Mouse (Mus musculus): ENCODE data around the gene Dmbx1.

Gene Dmbx1

GRCm38 (mm10) chr4:115939295-115940102 lies at the start of gene Dmbx1:
Gene Dmbx1 (minus strand): TSS chr4:115939926.
- DNase-seq (ENCODE audit: low spot score) = no peak

DNA sequence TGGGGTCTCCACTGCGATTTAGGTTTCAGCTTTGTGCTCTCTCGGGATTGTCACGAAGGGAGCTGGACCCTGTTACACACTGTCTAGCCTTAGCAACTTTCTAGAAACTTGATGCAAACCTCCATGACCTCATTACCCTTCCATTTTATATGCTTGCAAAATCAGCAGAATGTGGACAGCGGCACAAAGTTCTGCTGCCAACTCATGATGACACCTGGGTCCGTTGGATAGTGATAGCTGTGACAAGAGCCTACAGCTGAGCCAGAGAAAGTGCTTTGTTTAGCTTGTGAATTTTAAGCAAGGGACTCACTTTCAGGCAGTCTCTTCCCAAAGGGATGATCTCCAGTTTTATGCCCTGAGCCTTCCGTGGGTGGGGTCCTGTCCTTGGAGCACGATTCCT lies 49.7 kb upstream of the Dmbx1 start:
- no peak for DNase-seq (ENCODE audit: low spot score)

- no peak for DNase-seq (ENCODE audit: low spot score)
Observed at GRCm38 (mm10) chr4:115987858-115988530, 48.3 kb upstream of the Dmbx1 start.

DNA sequence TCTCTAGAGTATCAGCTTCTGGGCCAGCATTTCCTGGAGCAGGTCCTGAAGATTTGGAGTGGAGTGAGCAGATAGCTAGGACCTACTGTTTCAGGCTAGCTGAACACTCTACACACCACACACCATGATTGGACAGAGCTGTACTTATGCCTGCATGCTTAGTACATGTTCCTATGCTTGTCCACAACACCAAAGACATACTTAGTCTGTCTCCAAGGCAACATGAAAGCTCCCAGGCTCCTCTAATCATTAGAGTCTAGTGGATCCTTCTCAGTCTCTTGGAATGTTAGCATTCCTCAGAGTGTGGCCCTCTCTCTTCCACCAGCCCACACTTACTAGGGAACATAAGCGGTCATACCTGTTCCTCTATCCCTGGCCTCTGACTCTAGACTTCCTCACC lies 47.7 kb upstream of the Dmbx1 start:
- DNase-seq (ENCODE audit: low spot score) = no peak

- DNase-seq (ENCODE audit: low spot score) = no peak
Observed at GRCm38 (mm10) chr4:115984967-115985366, 45.2 kb upstream of the Dmbx1 start.

- peak; percentile 89 for DNase-seq (ENCODE audit: low spot score)
Observed at GRCm38 (mm10) chr4:115984111-115984510, 44.4 kb upstream of the Dmbx1 start.

GRCm38 (mm10) chr4:115980676-115981075 lies 41.0 kb upstream of the Dmbx1 start:
- peak; percentile 71 for DNase-seq (ENCODE audit: low spot score)

- DNase-seq (ENCODE audit: low spot score) = no peak
Observed at GRCm38 (mm10) chr4:115979437-115979836, 39.7 kb upstream of the Dmbx1 start.

- DNase-seq (ENCODE audit: low spot score) = no peak
Observed at GRCm38 (mm10) chr4:115978911-115979310, 39.2 kb upstream of the Dmbx1 start.

DNA sequence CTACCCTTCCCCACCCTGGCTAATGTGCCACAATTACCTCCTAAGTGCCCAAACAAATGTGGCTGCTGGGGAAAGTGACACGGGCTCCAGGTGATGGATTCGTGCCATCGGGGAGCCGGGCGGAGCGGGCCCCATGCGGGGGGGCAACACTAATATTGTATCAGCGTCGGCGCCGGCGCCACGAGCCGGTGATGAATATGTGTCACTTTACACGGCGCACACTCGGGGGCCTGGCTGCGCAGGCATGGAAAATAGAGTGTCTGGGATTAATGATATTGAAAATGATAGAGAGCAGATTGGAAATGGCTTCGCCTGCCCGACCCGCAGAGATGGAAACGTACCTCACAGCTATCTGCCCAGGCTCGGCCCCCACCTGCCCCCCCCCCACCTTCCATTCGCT lies 32.8 kb upstream of the Dmbx1 start:
- no peak for DNase-seq (ENCODE audit: low spot score)

- no peak for DNase-seq (ENCODE audit: low spot score)
Observed at GRCm38 (mm10) chr4:115964446-115964845, 24.7 kb upstream of the Dmbx1 start.

DNA sequence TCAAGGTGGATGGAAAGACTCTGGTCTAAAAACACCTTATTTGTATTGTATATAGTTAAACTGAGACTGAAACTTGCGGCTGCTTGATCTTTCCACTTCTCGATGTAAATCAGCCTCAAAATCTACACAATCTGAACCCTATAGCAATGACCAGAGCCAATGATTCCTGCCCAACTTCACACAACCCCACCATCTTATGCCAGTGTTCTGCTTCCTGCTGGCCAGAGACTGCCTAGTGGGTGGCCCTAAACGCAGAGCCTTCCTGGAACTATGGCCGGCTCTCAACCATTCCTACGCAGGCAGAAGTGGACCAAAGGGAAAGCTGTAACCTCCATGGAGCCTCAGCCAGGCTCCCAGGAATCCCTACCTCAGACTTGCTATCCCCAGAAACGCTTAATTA lies 24.0 kb upstream of the Dmbx1 start:
- DNase-seq (ENCODE audit: low spot score) = no peak

- DNase-seq (ENCODE audit: low spot score) = peak; percentile 18
Observed at GRCm38 (mm10) chr4:115962671-115963412, 23.1 kb upstream of the Dmbx1 start.

GRCm38 (mm10) chr4:115961991-115962390 lies 22.3 kb upstream of the Dmbx1 start:
- DNase-seq (ENCODE audit: low spot score) = no peak

GRCm38 (mm10) chr4:115959546-115959945 lies 19.8 kb upstream of the Dmbx1 start:
- DNase-seq (ENCODE audit: low spot score) = no peak

DNA sequence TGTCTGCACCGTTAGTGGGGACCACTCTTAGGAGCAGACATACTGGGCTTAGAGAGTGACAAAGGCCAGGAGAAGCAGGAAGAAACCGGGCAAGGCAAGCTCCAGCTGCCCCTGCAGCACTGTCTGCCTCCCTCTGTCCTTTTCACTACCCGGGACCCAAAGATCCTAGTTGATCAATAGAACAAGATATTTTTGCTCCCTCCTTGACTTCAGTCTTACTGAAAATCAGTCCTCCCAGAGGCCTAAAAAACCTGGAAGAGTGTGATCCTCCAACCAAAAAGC lies 15.7 kb upstream of the Dmbx1 start:
- DNase-seq (ENCODE audit: low spot score) = no peak

DNA sequence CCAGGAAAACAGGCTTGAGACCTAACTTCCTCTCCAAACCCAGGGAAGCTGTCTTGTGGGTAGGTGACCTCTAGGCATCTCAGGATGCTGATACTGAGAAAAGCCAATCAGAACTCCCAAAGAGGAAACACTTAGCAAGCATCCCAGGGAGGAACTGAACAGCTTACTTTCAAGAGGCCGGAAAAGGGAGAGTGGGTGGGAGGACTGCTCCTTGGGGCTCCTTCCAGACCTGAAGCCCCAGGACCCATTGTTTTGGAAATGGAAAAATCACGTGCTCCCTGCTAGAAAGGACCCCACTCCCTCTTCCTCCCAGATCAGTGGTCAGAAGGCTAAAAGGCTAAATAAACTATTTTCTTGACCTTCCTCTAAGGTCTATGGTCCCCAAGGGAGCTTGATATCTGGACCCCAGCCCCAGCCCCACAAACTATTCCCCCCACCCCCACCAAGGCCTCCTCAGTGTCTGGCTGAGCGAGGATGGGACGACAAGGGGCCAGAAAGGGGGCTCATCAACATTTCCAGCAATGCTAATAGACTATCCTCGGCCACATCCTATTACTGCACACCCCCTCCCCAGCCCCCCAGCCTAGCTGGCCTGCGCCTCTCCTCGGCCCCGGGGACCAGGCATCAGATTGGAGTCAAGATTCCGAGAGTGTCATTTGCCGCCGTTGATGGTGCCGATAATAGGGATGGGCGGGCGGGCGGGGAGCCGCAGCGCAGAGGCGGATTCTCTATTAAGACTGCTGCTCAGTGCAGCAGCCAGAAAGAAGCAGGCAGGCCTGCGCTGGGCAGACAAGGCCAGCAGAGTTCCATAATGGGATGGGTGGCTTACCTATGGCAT lies 15.1 kb upstream of the Dmbx1 start:
- no peak for DNase-seq (ENCODE audit: low spot score)

DNA sequence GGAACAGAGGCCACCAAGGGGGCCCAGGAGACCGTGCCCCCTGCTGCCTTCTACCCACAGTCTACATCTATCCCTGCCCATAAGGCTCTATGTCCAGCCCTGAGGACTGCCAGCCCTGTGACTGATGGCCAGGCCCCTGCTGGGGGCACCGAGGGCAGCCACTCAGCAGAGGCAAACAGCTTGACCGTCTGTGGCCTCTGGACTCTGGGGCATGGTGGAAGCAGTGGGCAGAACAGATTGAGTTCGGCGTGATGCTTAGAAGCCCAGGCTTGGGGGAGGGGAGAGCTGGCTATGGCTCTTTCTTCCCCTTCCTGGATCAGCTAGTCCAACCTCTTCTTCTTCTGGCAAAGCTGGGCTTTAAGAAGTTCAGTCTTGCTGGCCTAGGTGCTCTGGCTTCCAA lies 13.8 kb upstream of the Dmbx1 start:
- no peak for DNase-seq (ENCODE audit: low spot score)

- peak; percentile 45 for DNase-seq (ENCODE audit: low spot score)
Observed at GRCm38 (mm10) chr4:115952758-115953157, 13.0 kb upstream of the Dmbx1 start.

DNA sequence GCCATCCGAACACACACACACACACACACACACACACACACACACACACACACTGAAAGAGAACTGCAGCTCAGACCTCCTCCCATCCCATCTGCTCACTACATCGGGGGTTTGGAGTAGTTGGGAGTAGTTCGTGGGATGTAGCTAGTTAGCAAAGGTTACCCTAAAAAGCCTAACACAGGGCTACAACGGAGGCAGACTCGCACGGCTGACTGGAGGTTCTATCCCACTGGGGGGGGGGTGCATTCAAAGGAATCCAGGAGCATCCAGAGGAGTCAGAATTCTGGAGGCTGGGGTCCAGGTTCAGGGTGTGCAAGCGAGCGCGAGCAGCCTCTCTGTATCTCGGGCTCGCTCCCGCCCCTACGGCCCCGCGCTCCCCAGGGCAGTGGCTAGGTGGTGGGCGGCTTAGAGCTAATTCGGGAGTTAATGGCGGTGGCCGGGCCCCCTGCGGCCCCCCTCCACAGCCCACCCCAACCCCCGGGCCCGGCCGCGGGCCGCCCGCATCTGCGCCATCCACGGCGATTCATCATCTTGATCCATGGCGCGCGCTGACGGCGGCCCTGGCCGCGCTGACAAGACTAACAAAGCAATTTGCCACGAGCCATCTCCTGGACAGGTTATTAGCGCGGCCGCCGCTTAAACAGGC lies 4.1 kb upstream of the Dmbx1 start:
- no peak for DNase-seq (ENCODE audit: low spot score)

GRCm38 (mm10) chr4:115941242-115941820 lies 1.6 kb upstream of the Dmbx1 start:
- DNase-seq (ENCODE audit: low spot score) = no peak

Measured in urinary bladder, postnatal 14 days (tissue).